Mouse (Mus musculus): ENCODE results near the gene Acad12.
"Not testable (repeated sequence)": the region's sequence is repeated elsewhere in the genome, so short reads cannot be mapped to it uniquely, and the experiment has no call there.

The Acad12 gene

GRCm38 (mm10) chr5:121618592-121619513 lies at the start of gene Acad12:
Acad12 (minus strand) TSS chr5:121618938.
- in situ Hi-C loops (cut with MseI, MboI): loop anchor here in 1 of 2 experiments (5.0 kb wide), 1 partner anchor 58 kb away; no protein-coding TSS in a partner anchor

- in situ Hi-C loops (cut with MseI, MboI): no loop called here
Measured at GRCm38 (mm10) chr5:121668411-121668810, 49.7 kb upstream of the Acad12 start.

GRCm38 (mm10) chr5:121667067-121667466 lies 48.3 kb upstream of the Acad12 start:
- in situ Hi-C loops (cut with MseI, MboI): no loop called here

- in situ Hi-C loops (cut with MseI, MboI): no loop called here
Measured at GRCm38 (mm10) chr5:121664971-121665370, 46.2 kb upstream of the Acad12 start.

- in situ Hi-C loops (cut with MseI, MboI): no loop called here
Measured at GRCm38 (mm10) chr5:121664078-121664477, 45.3 kb upstream of the Acad12 start.

GRCm38 (mm10) chr5:121663456-121663855 lies 44.7 kb upstream of the Acad12 start:
- in situ Hi-C loops (cut with MseI, MboI): no loop called here

- in situ Hi-C loops (cut with MseI, MboI): no loop called here
Measured at GRCm38 (mm10) chr5:121661494-121661893, 42.8 kb upstream of the Acad12 start.

GRCm38 (mm10) chr5:121660897-121661254 lies 42.1 kb upstream of the Acad12 start:
- in situ Hi-C loops (cut with MseI, MboI): no loop called here

- in situ Hi-C loops (cut with MseI, MboI): no loop called here
Measured at GRCm38 (mm10) chr5:121660059-121660896, 41.5 kb upstream of the Acad12 start, which contains the start of the genes Acad10 and Brap. Acad10 (minus strand) TSS chr5:121660514. Brap (plus strand) TSS chr5:121660563.

- in situ Hi-C loops (cut with MseI, MboI): not testable (repeated sequence)
Measured at GRCm38 (mm10) chr5:121657656-121658055, 38.9 kb upstream of the Acad12 start.

GRCm38 (mm10) chr5:121656866-121657265 lies 38.1 kb upstream of the Acad12 start:
- in situ Hi-C loops (cut with MseI, MboI): not testable (repeated sequence)

GRCm38 (mm10) chr5:121654526-121654925 lies 35.8 kb upstream of the Acad12 start:
- in situ Hi-C loops (cut with MseI, MboI): no loop called here

- in situ Hi-C loops (cut with MseI, MboI): no loop called here
Measured at GRCm38 (mm10) chr5:121649134-121649533, 30.4 kb upstream of the Acad12 start.

- in situ Hi-C loops (cut with MseI, MboI): no loop called here
Measured at GRCm38 (mm10) chr5:121639601-121640000, 20.9 kb upstream of the Acad12 start.

- in situ Hi-C loops (cut with MseI, MboI): no loop called here
Measured at GRCm38 (mm10) chr5:121637296-121637695, 18.6 kb upstream of the Acad12 start.

- in situ Hi-C loops (cut with MseI, MboI): no loop called here
Measured at GRCm38 (mm10) chr5:121634668-121635067, 15.9 kb upstream of the Acad12 start.

- in situ Hi-C loops (cut with MseI, MboI): no loop called here
Measured at GRCm38 (mm10) chr5:121632804-121633203, 14.1 kb upstream of the Acad12 start.

GRCm38 (mm10) chr5:121631106-121631647 lies 12.4 kb upstream of the Acad12 start:
- in situ Hi-C loops (cut with MseI, MboI): not testable (repeated sequence)

- in situ Hi-C loops (cut with MseI, MboI): no loop called here
Measured at GRCm38 (mm10) chr5:121627871-121628270, 9.1 kb upstream of the Acad12 start.

GRCm38 (mm10) chr5:121623241-121623640 lies 4.5 kb upstream of the Acad12 start:
- in situ Hi-C loops (cut with MseI, MboI): no loop called here

- in situ Hi-C loops (cut with MseI, MboI): no loop called here
Measured at GRCm38 (mm10) chr5:121621102-121621501, 2.4 kb upstream of the Acad12 start.

- in situ Hi-C loops (cut with MseI, MboI): loop anchor here in 1 of 2 experiments (5.0 kb wide), 1 partner anchor 62 kb away; no protein-coding TSS in a partner anchor
Measured at GRCm38 (mm10) chr5:121614921-121615320, 3.8 kb downstream of the Acad12 start.

Measured in mouse trophoblast stem cell (cell line).